Mouse (Mus musculus) embryonic facial prominence, embryonic 14.5 days (tissue): ENCODE results near the gene Pom121. TPM values are rescaled to one million over a fixed set of nuclear protein-coding genes. Genes with fewer than 3 reads are reported as not detected.

Source experiments
- ATAC-seq: fragments of 200-750 bp; cut with Nextera tagmentation; 2 replicates; pipeline ENCODE4 v1.8.0; 2017; ENCODE audit warnings: low read depth, moderate number of reproducible peaks, moderate TSS enrichment
- DNase-seq: peaks from one replicate; pipeline ENCODE4 v3.0.0-alpha.2; 2015; ENCODE audit warnings: low spot score
- H3K27ac ChIP-seq: fragments of 300-500 bp; sonication (generic); replicated peaks from 2 replicates; pipeline ENCODE4 v1.5.1; 2014; ENCODE audit warnings: low read depth, mild to moderate bottlenecking, low read length, moderate library complexity
- H3K27me3 ChIP-seq: fragments of 300-500 bp; sonication (generic); replicated peaks from 2 replicates; pipeline ENCODE4 v1.6.1; 2014; ENCODE audit warnings: low read length; ENCODE audit not compliant: control insufficient read depth, insufficient read depth
- H3K36me3 ChIP-seq: fragments of 300-500 bp; sonication (generic); 2 replicates; pipeline ENCODE4 v1.6.1; 2014; ENCODE audit warnings: low read length, mixed read lengths; ENCODE audit not compliant: control insufficient read depth, insufficient read depth
- H3K4me1 ChIP-seq: fragments of 300-500 bp; sonication (generic); 2 replicates; pipeline ENCODE4 v1.6.1; 2014; ENCODE audit warnings: antibody characterized with exemption, low read length; ENCODE audit not compliant: control insufficient read depth, insufficient read depth
- H3K4me2 ChIP-seq: fragments of 300-500 bp; sonication (generic); 2 replicates; pipeline ENCODE4 v1.6.1; 2014; ENCODE audit warnings: low read depth, mild to moderate bottlenecking, low read length, moderate library complexity, mixed read lengths
- H3K4me3 ChIP-seq: fragments of 300-500 bp; sonication (generic); 2 replicates; pipeline ENCODE4 v1.5.1; 2014; ENCODE audit warnings: low read depth, mild to moderate bottlenecking, low read length
- H3K9ac ChIP-seq: fragments of 300-500 bp; sonication (generic); 2 replicates; pipeline ENCODE4 v1.6.1; 2014; ENCODE audit warnings: low read depth, mild to moderate bottlenecking, low read length, moderate library complexity, mixed read lengths
- H3K9me3 ChIP-seq: fragments of 300-500 bp; sonication (generic); 2 replicates; pipeline ENCODE4 v1.6.1; 2016; ENCODE audit warnings: low read length; ENCODE audit not compliant: control insufficient read depth
- WGBS: fragments of 180-500 bp; shearing (Covaris S2); extraction: QIAGEN DNeasy Blood & Tissue Kit; methylation state at CpG from one replicate; pipeline ENCODE4 v1.1.7; 2014; 5-methylcytosine and 5-hydroxymethylcytosine counted together
- polyA plus RNA-seq: library from polyadenylated mRNA; unstranded; fragments of >200 nt; fragmentation: Nextera tagmentation; extraction: Ambion mirVana; gene quantifications from 2 replicates; pipeline ENCODE4 v1.2.1, GENCODE M21; 2014

Pom121 gene
- polyA plus RNA-seq, 1 experiment from 2014 or later: 15.4 TPM

- Histone ChIP-seq H3K4me2 (no peak overlapping the region), H3K4me1 (no peaks in the 10 kb centered on the region), H3K9ac (no peak overlapping the region), H3K27me3 (no peaks in the 10 kb centered on the region), H3K9me3 (0 out of 2 replicates have a peak, but pooled peaks cover 2% of the 10 kb centered on the region), H3K27ac (no peak overlapping the region), H3K4me3 (no peak overlapping the region), H3K36me3 (no peaks in the 10 kb centered on the region)
- ATAC-seq: no peak
- DNase-seq: no peak
- WGBS: 84% methylated on average over 3 of the region's 3 CpGs
These were observed 31.8 kb downstream of the Pom121 start for GRCm38 (mm10) chr5:135362572-135362971.

- Histone ChIP-seq H3K9ac (no peak overlapping the region), H3K4me2 (no peak overlapping the region), H3K27ac (no peak overlapping the region), H3K36me3 (no peaks in the 10 kb centered on the region), H3K9me3 (0 out of 2 replicates have a peak, but pooled peaks cover 4% of the 10 kb centered on the region), H3K4me1 (no peaks in the 10 kb centered on the region), H3K27me3 (no peaks in the 10 kb centered on the region), H3K4me3 (no peak overlapping the region)
- DNase-seq (no peak), ATAC-seq (no peak)
- 79% methylated on average over 2 of the region's 2 CpGs for WGBS
These were observed 34.6 kb downstream of the Pom121 start for GRCm38 (mm10) chr5:135359772-135360171.

DNA sequence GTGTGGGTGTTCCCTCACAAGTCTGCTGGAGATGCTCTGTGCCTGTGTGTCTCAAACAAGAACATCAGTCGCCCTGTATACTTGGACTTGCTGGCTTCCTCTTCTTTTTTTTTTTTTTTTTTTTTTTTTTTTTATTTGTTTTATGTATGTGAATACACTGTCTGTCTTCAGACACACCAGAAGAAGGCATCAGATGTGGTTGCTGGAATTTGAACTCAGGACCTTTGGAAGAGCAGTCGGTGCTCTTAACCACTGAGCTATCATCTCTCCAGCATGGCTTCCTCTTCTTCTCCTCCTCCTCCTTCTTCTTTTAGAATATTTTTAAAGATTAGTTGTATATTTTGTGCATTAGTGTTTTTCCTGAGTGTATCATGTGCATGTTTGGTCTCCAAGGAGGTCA lies 36.8 kb downstream of the Pom121 start:
- H3K4me3 ChIP-seq: no peak overlapping the region
- H3K27me3 ChIP-seq: 0 out of 2 replicates have a peak, but pooled peaks cover 5% of the 10 kb centered on the region
- H3K9ac ChIP-seq: no peak overlapping the region
- DNase-seq: peak; percentile 14
- no peaks in the 10 kb centered on the region; the same call in 1 of the 2 replicates for H3K4me1 ChIP-seq
- H3K4me2 ChIP-seq: no peak overlapping the region
- no peaks in the 10 kb centered on the region for H3K36me3 ChIP-seq
- WGBS: 84% methylated on average over 2 of the region's 2 CpGs
- no peak overlapping the region for H3K27ac ChIP-seq
- 0 out of 2 replicates have a peak, but pooled peaks cover 4% of the 10 kb centered on the region for H3K9me3 ChIP-seq
- ATAC-seq: 0 out of 2 replicates have a peak, but pooled peaks have one; percentile 47

DNA sequence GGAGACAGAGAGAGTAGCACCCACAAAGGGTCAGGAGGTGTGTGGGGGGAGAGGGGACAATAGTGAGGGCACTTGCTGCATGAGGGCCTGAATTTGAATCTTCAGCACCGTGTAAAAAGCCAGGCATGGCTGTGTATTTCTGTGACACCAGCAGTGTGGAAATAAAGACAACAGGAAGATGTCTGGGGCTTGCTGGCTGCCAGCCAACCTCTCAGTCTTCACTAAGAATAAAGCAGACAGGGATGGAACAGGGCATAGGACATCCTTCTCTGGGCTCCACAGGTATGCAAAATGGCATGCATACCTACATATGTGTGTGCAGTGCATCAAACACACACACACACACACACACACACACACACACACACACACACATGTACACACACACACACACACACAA lies 38.3 kb downstream of the Pom121 start:
- WGBS: 40% methylated on average over 1 of the region's 1 CpGs
- no peak overlapping the region for H3K27ac ChIP-seq
- no peak overlapping the region for H3K4me2 ChIP-seq
- no peaks in the 10 kb centered on the region for H3K36me3 ChIP-seq
- H3K4me1 ChIP-seq: no peaks in the 10 kb centered on the region; the same call in 1 of the 2 replicates
- DNase-seq (no peak), ATAC-seq (no peak)
- H3K9me3 ChIP-seq: 0 out of 2 replicates have a peak, but pooled peaks cover 4% of the 10 kb centered on the region
- no peak overlapping the region for H3K9ac ChIP-seq
- H3K4me3 ChIP-seq: no peak overlapping the region
- 0 out of 2 replicates have a peak, but pooled peaks cover 5% of the 10 kb centered on the region for H3K27me3 ChIP-seq

DNA sequence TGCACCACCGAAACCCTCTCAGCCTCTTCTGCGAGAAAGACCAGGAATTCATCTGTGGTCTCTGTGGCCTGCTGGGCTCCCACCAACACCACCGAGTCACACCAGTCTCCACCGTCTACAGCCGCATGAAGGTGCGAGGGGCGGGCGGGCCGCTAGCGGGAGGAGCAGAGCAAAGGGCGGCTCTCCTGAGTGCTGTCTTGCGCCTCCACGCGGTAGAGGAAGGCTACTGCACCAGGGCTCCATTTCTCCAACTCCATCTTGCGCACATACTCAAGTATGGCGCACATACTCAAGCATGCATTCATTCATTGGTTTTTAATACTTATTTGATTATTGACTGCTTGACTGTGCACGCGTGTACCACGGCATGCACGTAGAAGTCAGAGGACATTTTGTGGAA lies 40.8 kb downstream of the Pom121 start:
- DNase-seq (no peak), ATAC-seq (no peak)

DNA sequence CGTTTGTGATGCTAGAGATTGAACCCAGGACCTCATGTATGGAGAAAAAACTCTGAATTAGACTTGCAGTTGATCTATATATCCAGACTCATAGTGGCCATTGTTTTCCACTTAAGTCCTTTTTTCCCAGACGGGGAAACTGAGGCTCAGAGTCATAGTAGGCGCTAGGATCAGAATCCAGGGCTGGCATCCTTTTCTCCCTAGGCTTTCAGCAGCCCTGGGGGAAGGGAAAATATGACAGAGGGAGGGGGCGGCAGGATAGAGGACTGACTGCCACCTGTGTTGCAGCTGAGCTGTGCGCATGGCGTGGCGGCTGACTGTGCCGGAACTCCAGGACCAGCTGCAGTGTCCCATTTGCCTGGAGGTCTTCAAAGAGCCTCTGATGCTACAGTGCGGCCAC lies 41.4 kb downstream of the Pom121 start, which contains the start of gene Trim50:
TSS of gene Trim50 (plus strand) at position 301 of the 400 bp plus-strand sequence.
- DNase-seq (no peak), ATAC-seq (no peak)
- 52% methylated on average over 4 of the region's 9 CpGs for WGBS
- Histone ChIP-seq H3K9me3 (peaks cover 11% of the 10 kb centered on the region; the same call in 1 of the 2 replicates), H3K9ac (no peak within 1 kb of the TSS), H3K4me1 (no peaks in the 10 kb centered on the region; the same call in 1 of the 2 replicates), H3K27ac (no peak within 1 kb of the TSS), H3K27me3 (0 out of 2 replicates have a peak, but pooled peaks cover 5% of the 10 kb centered on the region), H3K36me3 (no peaks in the 10 kb centered on the region), H3K4me3 (no peak within 1 kb of the TSS), H3K4me2 (no peak within 1 kb of the TSS)

More for the DNA sequence above, 40.8 kb downstream of the Pom121 start:
- H3K9ac ChIP-seq: no peak overlapping the region
- H3K36me3 ChIP-seq: no peaks in the 10 kb centered on the region
- H3K27me3 ChIP-seq: 0 out of 2 replicates have a peak, but pooled peaks cover 5% of the 10 kb centered on the region
- WGBS: 25% methylated on average over 13 of the region's 20 CpGs
- no peak overlapping the region for H3K27ac ChIP-seq
- no peaks in the 10 kb centered on the region; the same call in 1 of the 2 replicates for H3K4me1 ChIP-seq
- no peak overlapping the region for H3K4me2 ChIP-seq
- H3K4me3 ChIP-seq: no peak overlapping the region
- H3K9me3 ChIP-seq: peaks cover 11% of the 10 kb centered on the region; the same call in 1 of the 2 replicates

- no peaks in the 10 kb centered on the region for H3K36me3 ChIP-seq
- no peak for ATAC-seq
- no peak overlapping the region for H3K9ac ChIP-seq
- 0 out of 2 replicates have a peak, but pooled peaks cover 5% of the 10 kb centered on the region for H3K27me3 ChIP-seq
- H3K27ac ChIP-seq: no peak overlapping the region
- no peak for DNase-seq
- H3K9me3 ChIP-seq: peaks cover 7% of the 10 kb centered on the region; the same call in 1 of the 2 replicates
- no peak overlapping the region for H3K4me3 ChIP-seq
- WGBS: 82% methylated on average over 13 of the region's 13 CpGs
- H3K4me1 ChIP-seq: no peaks in the 10 kb centered on the region; the same call in 1 of the 2 replicates
- H3K4me2 ChIP-seq: no peak overlapping the region
These were observed 42.7 kb downstream of the Pom121 start for GRCm38 (mm10) chr5:135351606-135352005.

DNA sequence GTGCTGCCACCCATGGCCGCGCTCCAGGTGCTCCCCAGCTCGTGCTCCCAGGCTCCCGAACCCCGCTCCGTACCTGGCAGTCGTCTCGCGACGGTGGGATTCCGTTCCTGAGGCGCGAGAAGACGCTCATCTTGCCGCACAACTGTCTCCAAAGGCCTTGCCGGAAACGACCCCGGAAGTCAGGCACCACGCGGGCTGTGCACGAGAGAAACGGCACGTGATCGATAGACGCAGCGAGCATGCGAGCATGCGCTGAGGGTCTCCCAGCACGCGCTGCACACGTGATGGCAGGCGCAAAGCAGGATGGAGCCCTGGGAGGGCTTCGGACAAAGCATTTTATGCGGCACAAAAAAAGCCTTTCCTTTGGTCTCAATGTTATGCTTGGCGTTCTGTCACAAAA lies 44.5 kb downstream of the Pom121 start, which contains the start of gene Fkbp6:
TSS of gene Fkbp6 (minus strand) at position 183 of the 400 bp plus-strand sequence.
- no peak within 1 kb of the TSS for H3K27ac ChIP-seq
- ATAC-seq: no peak
- H3K9ac ChIP-seq: no peak within 1 kb of the TSS
- no peak for DNase-seq
- H3K36me3 ChIP-seq: no peaks in the 10 kb centered on the region
- H3K27me3 ChIP-seq: 0 out of 2 replicates have a peak, but pooled peaks cover 5% of the 10 kb centered on the region
- WGBS: 89% methylated on average over 35 of the region's 35 CpGs
- peaks cover 7% of the 10 kb centered on the region; the same call in 1 of the 2 replicates for H3K9me3 ChIP-seq
- no peaks in the 10 kb centered on the region; the same call in 1 of the 2 replicates for H3K4me1 ChIP-seq
- H3K4me3 ChIP-seq: no peak within 1 kb of the TSS
- no peak within 1 kb of the TSS for H3K4me2 ChIP-seq
